Mouse (Mus musculus): ENCODE results near the gene Rcc2.

Gene Rcc2

GRCm38 (mm10) chr4:140700269-140701018 lies at the start of gene Rcc2:
Gene Rcc2 (plus strand): TSS chr4:140700541.
- DNase-seq (ENCODE audit: extremely low read depth, low read depth, low spot score), result no peak

DNA sequence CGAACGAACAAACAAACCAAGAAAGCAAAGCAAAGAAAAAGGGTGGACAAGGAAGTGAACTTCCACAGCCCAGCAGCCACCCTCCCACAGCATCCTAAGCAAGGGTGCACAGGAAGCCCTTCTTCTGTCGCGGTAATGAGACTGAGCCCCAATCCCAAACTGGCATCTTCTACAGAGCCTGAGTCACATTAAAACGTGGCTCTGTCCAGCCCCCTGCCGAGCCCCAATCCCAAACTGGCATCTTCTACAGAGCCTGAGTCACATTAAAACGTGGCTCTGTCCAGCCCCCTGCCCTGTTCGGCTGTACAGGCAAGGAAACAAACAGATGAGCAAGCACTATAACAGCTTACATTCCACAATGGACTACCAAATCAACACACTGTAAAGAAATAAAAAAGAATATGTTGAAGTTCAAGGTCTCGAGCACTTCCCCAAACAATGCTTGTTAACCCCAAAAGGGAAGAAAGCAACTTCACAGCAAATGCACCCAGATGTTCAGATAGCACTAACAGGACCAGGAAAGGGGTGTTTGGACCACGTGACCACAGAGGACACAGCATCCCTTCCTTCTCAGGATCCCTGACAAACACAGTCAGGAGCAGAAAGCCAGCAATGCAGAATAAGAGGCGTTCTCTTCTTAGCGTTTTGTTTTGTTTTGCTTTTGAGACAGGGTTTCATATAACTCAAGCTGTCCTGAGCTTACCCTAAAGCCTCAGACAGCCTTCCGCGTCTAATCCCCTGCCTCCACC lies 46.3 kb upstream of the Rcc2 start:
- DNase-seq (ENCODE audit: extremely low read depth, low read depth, low spot score), result no peak

DNA sequence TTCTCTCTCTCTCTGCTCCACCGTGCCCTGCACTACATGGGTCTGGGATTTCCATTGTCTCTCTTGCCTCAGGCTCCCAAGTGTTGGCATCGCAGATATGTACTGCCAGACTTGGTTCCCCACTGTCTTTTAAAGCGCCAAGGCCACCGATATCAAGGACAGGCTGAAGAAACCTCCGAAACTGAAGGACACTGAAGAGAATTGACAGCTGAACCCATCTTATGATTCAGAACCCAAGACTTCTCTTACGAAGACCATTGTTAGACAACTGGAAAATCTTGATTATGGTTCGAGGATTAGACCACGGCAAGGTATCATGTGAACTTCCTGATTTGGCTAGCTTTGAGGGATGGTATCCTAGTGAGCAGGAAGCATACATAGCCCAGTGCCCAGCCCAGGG lies 45.5 kb upstream of the Rcc2 start:
- DNase-seq (ENCODE audit: extremely low read depth, low read depth, low spot score), result no peak

GRCm38 (mm10) chr4:140656529-140656928 lies 43.8 kb upstream of the Rcc2 start:
- no peak for DNase-seq (ENCODE audit: extremely low read depth, low read depth, low spot score)

- no peak for DNase-seq (ENCODE audit: extremely low read depth, low read depth, low spot score)
Measured at GRCm38 (mm10) chr4:140657681-140658575, 42.4 kb upstream of the Rcc2 start.

GRCm38 (mm10) chr4:140661406-140662022 lies 38.8 kb upstream of the Rcc2 start:
- DNase-seq (ENCODE audit: extremely low read depth, low read depth, low spot score), result no peak

GRCm38 (mm10) chr4:140662453-140662852 lies 37.9 kb upstream of the Rcc2 start:
- DNase-seq (ENCODE audit: extremely low read depth, low read depth, low spot score), result no peak

GRCm38 (mm10) chr4:140662882-140663585 lies 37.3 kb upstream of the Rcc2 start:
- no peak for DNase-seq (ENCODE audit: extremely low read depth, low read depth, low spot score)

GRCm38 (mm10) chr4:140665053-140665452 lies 35.3 kb upstream of the Rcc2 start:
- no peak for DNase-seq (ENCODE audit: extremely low read depth, low read depth, low spot score)

GRCm38 (mm10) chr4:140665760-140666159 lies 34.6 kb upstream of the Rcc2 start, which contains the start of gene Arhgef10l:
Gene Arhgef10l (minus strand): TSS chr4:140666012.
- peak; percentile 26 for DNase-seq (ENCODE audit: extremely low read depth, low read depth, low spot score)

DNA sequence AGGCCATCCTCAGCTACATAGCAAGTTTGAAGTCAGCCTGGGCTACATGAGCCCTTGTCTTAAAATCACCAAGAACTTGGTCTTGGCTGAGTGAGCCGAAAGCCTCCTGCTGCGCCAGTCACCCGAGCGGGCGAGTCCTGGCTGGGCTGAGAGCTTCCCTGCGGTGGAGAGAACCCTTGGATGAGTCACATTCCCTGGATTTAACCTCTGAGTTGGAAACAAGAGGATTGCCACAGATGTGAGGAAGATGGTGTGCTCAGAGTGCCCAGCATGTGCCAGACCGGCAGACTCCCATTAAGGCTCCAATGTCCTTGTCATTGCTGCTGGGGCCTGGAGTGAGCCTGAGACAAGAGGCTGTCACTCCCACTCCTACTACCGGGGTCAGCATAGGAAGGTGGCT lies 32.5 kb upstream of the Rcc2 start:
- DNase-seq (ENCODE audit: extremely low read depth, low read depth, low spot score), result no peak

DNA sequence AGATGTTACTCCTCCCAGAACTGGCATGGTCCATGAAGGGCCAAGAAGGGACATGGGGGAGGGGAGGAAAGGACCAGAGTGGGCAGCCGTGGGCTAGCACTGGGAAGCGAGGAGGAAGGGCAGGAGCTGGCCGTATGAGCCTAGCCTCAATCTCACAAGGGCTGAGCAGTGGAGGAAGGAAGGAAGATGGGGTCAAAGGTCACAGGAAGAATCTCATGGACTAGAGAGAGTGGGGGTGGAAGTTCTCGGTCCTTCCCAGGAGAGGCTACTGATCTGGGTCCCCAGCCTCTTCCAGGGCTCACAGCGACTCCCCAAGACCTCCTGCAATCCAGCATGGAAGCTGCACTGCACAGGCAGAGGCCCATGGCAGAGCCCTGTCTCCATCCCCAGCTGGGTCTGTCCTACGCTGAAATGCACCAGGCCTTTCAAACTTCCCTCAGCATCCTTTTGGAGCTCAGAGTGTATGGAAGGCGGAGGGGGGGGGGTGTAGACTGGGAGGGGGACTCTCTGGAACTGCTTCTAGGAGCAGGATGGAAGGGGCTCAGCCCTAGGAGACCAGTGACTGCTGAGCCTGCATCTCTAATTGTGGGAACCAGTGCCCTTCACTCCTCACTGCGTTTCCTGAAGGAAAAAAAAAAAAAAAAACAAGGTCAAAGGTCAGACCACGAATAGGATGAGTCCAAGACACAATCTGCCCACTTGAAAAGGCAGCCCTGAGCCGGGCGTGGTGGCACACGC lies 26.6 kb upstream of the Rcc2 start:
- no peak for DNase-seq (ENCODE audit: extremely low read depth, low read depth, low spot score)

GRCm38 (mm10) chr4:140674345-140674926 lies 25.9 kb upstream of the Rcc2 start:
- DNase-seq (ENCODE audit: extremely low read depth, low read depth, low spot score), result no peak

DNA sequence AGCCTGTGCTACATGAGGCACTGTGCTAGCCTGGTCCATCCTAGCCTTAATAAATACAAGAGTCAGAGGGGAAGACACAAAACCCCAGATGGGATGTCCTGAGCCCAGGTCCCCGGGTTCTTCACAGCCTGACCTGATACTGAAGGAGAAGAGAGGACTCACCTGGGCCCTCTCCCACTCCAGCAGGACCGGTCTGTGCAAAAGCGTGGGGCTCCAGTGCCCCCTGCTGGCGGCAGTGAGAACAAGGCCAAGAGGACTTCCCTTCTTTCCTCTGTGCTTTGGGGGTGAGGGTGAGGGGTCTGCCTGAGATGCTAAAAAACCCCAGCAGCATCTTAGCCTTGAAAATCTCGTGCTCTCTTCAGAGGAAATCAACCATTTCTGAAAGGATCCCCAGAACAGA lies 21.3 kb upstream of the Rcc2 start:
- DNase-seq (ENCODE audit: extremely low read depth, low read depth, low spot score), result no peak

GRCm38 (mm10) chr4:140679723-140680380 lies 20.5 kb upstream of the Rcc2 start:
- DNase-seq (ENCODE audit: extremely low read depth, low read depth, low spot score), result no peak

DNA sequence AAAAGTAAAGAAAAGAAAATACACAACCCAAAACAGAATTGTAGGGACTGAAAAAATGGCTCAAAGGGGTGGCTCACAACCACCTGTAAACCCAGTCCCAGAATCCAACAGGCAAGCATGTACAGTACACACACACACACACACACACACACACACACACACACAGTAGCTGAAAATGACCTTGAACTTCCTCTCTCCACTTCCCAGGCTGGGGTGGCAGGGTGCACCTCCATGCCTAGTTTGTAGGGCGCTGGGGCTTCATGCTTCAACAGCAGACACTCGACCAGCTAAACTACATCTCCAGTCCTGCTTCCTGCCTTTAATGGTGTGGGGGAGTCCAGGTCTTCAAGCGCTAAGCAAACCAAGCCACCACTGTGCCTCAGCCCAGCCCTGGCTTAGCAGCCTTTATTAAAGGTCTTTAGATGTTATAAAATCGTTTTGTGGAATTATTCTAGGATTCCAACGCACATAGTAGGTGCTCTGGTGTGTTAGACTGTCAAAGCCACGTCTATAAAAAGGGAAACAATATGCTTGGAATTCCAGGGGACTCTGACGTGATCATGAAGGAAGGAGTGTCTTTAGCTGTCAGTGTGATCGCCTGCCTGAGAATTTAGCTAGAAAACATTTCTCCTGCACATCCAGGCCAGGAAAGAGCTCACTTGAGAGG lies 19.5 kb upstream of the Rcc2 start:
- no peak for DNase-seq (ENCODE audit: extremely low read depth, low read depth, low spot score)

GRCm38 (mm10) chr4:140683608-140684007 lies 16.7 kb upstream of the Rcc2 start:
- no peak for DNase-seq (ENCODE audit: extremely low read depth, low read depth, low spot score)

All from fat pad, adult 2 months (tissue).